Mouse (Mus musculus) activated CD4-positive, CD25-positive, alpha-beta regulatory T cell, adult 4 months (primary cell): ENCODE data around the gene Ptprcap. TPM values are rescaled to one million over a fixed set of nuclear protein-coding genes. Genes with fewer than 3 reads are reported as not detected.

Experiments used
- ATAC-seq: one replicate; pipeline ENCODE4 v1.8.0; 2017
- polyA plus RNA-seq, 2 experiments: library from polyadenylated mRNA; unstranded; fragments of 100-300 nt; shearing (Covaris generic); gene quantifications; one replicate each; pipeline ENCODE4 v1.2.1; 2017

Ptprcap gene
- polyA plus RNA-seq, 2 experiments from 2014 or later, result 1,013 to 1,027 TPM

GRCm38 (mm10) chr19:4147782-4148490 lies 5.5 kb upstream of the Ptprcap start:
- ATAC-seq, result peak; percentile 13

- ATAC-seq, result peak; percentile 98
Measured at GRCm38 (mm10) chr19:4148491-4148806, 5.0 kb upstream of the Ptprcap start, which contains the start of gene Coro1b. Gene Coro1b (plus strand): TSS chr19:4148619.

DNA sequence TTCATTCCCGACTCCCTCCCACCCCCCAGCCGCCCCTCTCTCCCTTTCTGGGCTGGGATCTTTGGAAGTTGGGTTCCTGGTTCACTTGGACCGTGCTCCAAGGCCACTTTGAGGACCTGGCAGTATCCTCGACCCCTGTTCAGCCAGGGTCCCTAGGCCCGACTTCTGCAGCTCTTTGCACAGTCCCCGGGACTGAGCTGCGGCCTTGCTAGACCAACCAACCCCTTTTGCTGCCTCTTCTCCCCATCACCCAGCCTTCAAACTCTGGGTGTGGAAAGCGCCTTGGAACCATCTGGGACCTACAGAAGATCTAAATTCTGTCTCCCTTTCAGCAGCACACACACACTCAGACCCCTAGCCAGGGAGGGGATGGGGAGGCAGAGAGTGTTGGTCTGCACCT lies 4.6 kb upstream of the Ptprcap start:
- ATAC-seq, result no peak

DNA sequence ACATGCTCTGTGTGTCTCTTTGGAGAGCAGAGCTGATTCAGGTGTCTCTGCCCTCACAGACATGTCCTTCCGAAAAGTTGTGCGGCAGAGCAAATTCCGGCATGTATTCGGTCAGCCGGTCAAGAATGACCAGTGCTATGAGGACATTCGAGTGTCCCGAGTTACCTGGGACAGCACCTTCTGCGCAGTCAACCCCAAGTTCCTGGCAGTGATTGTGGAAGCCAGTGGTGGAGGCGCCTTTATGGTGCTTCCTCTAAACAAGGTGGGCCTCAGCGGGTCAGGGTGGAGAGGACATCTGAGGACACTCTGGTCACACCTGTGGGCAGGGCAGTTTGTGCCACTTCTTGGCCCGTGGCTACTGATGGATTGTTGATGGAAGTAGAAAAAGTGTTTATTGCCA lies 4.1 kb upstream of the Ptprcap start:
- ATAC-seq, result no peak

GRCm38 (mm10) chr19:4149764-4150461 lies 3.5 kb upstream of the Ptprcap start:
- ATAC-seq, result no peak

GRCm38 (mm10) chr19:4150567-4151487 lies 2.6 kb upstream of the Ptprcap start:
- ATAC-seq, result no peak

DNA sequence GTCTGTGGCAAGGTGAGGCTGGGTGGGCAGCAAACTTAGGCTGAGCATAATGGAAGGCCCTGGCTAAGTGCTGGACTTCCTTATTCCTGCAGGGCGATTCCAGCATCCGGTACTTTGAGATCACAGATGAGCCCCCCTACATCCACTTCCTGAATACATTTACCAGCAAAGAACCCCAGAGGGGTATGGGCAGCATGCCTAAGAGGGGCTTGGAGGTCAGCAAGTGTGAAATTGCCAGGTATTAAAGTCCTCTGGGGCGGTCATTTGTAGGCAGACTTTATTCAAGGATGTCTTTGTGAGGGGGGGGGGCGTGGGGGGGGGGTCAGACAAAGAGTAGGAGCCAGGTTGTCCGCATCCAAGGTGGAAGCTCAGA lies 1.9 kb upstream of the Ptprcap start:
- no peak for ATAC-seq

- no peak for ATAC-seq
Measured at GRCm38 (mm10) chr19:4151898-4152297, 1.5 kb upstream of the Ptprcap start.

DNA sequence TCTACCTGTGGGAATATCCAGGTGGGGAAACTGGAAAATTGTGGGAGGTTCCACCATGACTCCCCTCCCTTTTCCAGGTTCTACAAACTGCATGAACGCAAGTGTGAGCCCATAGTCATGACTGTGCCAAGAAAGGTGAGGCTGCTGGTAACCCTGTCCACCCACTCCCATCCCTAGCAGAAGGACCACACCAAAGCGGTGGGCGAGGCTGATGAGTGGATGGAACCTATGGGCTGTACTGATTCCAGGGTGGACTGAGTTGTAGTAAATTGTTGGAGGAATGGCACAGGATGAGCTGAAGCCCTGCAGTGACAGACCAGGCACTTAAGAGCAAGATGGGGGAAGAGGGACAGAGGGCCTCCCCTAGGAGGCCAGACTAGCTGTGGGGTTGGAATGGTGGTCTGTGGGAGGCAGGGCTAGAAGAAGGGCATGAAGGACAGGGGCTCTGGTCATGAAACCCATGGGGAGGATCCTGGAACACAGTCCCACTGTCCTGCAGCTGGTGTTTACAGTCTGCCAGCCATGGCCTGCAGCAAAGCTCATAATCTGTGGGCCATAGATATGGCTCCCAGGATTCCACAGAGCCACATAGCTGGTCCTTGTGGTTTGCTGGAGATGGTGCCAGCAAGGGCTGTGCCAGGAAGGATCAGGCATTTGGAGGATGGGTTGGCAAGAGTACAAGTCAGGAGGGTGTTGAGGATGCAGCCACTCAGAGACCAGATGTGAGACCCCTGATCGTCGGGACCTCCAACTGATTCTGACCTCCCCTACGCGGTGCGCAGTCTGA lies 766 bp upstream of the Ptprcap start:
- ATAC-seq, result no peak

DNA sequence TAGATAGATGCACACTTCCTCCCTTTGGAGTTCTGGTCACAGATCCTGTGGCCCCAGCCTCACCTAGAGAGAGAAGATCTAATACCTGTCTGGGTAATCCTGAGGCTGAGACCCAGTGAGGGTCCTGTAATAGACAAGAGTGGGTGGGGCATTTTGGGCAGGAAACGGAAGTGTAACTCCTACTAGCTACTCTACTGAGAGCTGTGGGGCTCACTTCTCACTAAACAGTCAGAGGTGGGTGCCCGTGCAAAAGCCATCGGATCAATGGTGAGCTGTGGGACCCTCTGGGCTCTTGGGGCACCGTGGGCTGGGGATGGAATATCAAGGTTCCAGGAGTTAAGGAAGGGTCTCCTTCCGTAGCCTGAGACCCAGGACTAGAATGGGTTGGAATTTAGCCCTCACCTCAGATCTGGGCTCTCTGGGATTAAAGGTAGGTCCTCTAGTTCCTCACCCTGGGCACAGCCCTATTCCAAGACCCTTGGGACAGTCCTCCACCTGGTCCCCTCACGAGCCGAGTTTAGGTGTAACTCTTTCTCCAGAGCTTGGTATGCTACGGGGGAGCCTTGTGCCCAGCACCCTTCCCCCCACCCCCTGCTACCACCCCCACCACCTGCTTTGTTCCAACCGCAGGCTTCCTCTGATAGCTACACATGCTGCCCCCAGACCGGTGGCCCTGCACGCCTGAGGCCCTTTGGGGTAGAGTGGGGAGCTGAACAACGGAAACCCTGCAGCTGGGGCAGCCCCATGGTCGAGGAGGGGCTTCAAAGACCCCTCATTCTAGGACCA lies 1.2 kb downstream of the Ptprcap start:
- ATAC-seq, result peak; percentile 78

DNA sequence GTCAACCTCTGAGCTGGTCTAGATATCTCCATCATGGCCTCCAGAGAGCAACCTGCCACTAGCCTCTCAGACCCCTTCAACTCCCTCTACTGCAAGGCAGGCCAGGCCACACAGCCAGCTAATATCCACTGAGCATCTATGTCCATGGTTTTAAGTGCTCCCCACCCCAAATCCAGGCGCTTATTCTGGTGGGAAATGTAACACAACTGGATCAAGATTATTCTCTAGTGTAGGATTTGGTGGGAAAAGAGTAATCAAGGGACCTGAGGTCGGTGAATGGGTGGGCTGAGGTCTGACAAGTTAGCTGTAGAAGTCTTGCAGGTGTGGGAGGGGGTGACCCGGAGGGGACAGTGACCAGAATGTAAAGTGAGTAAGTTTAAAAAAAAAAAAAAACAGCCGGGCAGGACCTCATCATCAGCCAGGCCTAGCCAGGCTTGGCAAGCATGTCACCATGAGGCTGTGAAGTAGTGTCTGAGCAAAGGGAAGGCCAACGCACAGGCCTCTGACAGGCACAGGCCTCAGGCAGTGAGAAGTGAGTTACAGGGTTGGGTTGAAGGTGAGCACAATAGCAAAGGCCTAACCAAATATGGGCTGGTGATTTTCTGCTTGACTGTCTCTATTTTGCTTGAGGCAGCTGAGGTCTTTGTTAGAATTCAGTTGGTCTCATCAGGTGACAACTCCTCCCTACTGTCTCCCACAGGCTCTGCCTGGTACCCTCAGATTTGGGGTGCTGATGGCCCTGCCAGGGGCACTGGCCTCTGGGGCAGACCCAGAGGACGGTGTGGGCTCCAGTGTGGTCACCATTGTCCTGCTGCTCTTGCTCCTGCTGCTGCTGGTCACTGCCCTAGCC lies 2.0 kb downstream of the Ptprcap start:
- peak; percentile 33 for ATAC-seq

DNA sequence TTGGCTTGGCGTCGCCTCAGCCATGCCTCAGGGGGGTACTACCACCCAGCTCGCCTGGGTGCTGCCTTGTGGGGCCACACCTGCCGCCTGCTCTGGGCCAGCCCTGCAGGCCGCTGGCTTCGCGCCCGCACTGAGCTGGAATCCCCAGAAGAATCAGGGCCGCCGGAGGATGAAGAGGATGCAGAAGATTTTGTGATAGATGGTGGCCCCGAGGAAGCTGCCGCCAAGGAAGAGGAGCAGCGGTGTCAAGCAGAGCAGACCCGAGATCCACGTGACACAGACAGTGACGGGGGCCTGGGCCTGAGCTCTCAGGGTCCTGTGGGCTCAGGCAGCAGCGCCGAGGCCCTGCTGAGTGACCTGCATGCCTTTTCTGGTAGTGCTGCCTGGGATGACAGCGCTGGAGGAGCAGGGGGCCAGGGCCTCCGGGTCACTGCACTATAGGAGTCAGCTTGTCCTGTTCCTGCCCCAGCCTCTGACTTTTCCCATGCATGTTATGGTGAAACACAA lies 2.7 kb downstream of the Ptprcap start:
- no peak for ATAC-seq

- ATAC-seq, result no peak
Measured at GRCm38 (mm10) chr19:4156771-4157170, 3.4 kb downstream of the Ptprcap start.

DNA sequence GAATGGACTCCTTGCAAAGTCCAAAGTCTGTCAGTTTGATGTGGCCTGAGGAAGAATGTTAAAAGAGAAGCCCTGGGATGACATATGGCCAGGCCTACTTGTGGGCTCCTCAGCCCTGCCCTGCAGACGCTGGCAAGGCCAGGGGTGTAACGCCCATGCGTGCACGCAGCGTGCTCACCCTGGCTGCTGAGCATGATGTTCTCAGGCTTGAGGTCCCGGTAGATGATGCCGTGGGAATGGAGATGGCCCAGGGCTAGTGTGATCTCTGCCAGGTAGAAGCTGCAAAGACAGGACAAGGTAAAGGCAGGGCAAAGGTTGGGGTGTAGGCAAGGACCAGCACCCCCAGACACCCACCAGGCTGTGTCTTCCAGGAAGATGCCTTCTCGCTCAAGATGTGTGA lies 5.6 kb downstream of the Ptprcap start:
- no peak for ATAC-seq

DNA sequence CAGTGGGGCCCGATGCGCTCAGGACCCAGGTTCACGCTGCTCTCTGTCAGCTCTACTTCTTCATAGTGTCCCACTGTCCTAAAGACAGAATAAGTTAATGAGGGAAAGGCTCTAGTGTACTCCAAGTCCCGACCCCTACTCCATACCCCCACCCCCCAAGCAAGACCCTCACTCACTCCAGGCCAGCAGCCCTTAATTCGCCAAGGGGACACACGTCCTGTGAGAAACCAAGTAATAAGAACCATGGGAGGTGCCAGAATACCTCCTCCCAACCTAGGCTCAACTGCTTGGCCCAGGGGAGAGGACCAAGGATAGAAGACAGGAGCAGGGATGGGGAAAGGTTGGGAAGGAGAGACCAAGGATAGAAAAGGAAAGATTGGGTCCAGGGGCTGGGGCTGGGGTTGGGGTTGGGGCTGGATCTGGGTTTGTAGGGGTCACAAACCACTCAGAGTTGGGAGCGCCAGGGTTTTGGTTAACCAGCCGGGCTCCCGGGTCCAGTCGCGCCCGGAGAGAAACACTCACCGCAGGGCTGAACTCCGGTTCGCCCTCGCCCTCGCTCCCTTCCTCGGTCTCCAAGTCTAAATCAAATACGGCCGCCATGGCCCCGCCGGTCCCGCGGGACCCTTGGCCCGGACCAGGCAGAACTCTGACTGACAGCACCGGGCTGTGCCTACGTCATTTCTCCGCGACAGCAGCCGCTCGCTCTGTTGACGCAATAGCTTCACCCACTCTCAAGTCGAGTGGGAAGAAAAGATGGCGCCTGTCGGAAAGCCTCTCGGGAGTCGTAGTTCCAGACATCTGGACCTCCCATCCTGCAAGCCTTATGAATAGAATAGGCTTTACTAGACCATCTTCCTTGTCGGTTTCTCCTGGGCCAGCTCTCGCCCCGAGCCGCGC lies 9.5 kb downstream of the Ptprcap start, which contains the start of gene Rps6kb2:
Gene Rps6kb2 (minus strand): TSS at position 709 of the 897 bp plus-strand sequence.
- ATAC-seq, result peak; percentile 88

DNA sequence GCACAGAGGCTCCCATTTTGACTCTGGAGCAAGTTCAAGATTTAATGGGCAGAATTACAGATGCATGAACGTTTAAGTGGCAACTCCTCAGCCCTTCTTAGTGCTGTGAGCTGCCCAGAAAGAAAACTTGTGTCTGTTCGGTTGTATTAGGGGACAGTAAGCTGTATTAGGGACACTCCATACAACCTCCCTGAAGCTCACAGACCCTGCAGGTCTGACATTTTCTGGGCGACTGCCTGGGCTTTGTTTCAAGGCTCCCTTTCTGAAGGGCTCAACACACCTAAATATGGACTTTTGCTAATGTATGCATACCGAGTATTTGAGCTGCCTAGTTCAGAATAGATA lies 10.1 kb downstream of the Ptprcap start:
- ATAC-seq, result no peak

- ATAC-seq, result no peak
Measured at GRCm38 (mm10) chr19:4164100-4164499, 10.7 kb downstream of the Ptprcap start.

DNA sequence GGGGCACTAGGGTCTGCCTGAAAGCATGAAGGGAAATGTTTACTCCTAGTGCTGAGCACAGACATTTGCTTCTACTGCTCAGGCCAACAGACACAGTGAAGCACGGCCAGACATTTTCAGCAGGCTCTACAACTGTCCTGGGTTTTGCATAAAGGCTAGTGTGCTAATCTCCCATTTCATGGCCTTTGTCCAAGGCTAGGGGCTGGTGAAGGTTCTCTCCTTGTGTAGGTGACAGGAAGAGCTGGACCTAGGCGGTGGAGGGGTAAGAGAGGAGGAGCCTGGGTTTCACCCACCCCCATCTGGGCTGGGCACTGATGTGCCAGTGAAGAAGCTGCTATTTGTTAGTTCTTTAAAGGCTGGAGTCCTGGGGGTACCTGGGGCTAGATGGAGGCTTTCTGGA lies 11.3 kb downstream of the Ptprcap start:
- no peak for ATAC-seq

DNA sequence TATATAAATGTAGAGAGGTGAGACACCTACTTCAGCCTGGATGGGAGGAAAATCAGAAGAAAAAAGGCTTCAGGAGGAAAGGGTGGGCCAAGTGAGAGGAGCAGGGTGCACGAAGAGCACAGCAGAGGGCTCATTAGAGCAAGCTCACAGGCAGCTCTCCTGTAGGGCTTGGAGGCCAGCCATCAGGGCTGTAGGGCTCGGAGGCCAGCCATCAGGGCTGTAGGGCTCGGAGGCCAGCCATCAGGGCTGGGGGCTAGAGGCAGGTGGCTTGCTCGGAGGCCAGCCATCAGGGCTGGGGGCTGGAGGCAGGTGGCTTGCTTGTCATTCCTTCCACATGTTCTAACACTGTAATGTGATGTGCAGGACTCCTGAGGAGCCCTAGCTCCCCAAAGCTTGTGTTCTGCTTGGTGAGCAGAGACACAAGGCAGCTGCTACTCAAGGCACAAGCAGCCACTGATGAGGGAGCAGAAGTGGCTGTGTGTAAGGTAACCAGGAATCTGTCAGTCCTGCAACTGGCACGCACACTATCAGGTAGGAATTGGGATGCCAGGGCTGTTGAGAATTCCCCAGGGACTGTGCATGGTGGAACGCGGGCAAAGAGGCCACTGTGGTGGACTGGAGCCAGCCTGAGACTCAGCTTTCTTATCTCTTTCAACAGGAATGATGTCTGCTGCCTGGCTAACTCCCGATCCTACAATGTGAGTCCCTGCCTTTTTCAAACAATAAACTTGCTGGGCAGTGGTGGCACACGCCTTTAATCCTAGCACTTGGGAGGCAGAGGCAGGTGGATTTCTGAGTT lies 13.5 kb downstream of the Ptprcap start:
- no peak for ATAC-seq
